Mouse (Mus musculus) liver (tissue): ENCODE measurements around the gene Ogdh.
A peak's percentile ranks its signal among the peaks of the same experiment; 100 is the strongest.

Experiments
- DNase-seq: peaks from one replicate; pipeline ENCODE4 v3.0.0-alpha.2; 2020; ENCODE audit warnings: mixed read lengths

Ogdh gene

DNA sequence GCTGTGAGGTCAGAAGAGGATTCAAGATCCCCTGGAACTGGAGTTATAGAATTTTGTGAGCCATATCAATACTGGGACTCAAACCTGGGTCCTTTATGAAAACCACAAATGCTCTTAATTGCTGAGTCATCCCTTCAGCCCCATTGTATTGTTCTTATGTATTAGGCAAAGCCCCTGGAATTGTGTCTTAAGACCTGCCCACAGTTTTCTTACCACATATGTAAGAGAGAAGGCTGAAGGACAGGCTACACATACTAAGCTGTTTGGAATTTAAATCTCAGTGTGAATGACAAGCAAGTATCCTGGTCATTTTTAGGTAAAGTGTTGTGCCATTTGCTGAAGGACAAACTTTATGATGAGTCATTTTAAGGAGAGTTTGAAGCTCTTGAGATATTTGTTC is 4.6 kb downstream of the Ogdh start:
- no peak for DNase-seq

DNA sequence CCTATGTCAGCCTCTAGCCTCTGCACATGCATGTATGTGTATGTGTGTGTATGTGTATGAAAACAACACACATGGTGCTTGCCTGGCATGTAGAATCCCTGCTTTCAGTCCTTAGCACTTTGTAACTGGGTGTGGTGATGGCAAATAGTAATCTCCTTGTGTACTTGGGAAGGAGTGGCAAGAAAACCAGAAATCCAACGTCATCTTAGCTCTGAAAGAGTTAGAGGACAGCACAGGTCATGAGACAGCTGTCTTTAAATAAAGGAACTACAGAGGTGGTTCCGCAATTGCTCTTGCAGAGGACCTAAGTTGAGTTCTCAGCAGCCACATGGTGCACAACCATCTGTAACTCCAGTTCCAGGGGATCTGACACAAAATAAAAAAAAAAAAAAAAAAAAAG is 8.0 kb downstream of the Ogdh start:
- DNase-seq, result no peak

DNA sequence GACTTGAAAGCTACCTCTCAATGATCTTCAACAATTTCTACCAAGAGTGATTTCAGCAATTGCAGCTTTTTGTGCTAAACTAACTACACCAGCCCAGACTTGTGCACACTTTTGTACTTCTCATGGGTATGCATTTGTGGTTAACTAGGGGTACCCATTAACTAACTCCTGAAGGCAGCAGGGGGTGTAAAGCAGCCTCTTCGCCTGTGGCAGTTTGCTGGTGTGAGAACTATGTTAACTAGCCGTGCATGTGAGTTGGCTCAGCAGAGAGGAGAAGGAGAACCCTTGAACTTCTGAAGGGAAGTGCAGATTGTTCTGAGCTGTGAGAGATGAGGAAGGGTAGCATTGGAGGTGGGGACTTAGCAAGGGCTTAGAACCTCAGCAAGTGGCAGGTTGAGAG is 11.4 kb downstream of the Ogdh start:
- no peak for DNase-seq

DNA sequence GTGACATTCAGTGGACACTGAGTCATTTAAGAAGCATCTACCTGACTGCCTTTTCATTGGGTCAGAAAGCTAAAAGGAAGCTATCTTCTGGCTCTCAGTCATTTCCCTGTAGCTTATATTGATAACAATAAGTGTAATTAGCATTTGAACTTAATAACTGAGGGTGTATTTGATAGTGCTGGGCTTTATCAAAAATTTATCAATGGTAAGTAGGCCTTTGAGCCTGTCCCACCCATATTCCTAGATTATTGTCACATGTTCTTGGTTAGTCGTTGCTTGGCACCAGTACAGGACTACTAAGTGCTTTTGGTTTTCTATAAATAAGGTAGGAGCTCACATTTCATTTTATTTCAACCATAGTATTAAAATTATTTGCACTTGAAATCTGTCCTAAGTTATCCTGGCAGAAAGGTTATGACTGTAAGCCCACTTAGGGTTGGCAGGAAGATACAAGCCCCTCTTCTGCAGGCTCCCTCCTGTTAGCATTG is 14.6 kb downstream of the Ogdh start:
- DNase-seq, result no peak

DNA sequence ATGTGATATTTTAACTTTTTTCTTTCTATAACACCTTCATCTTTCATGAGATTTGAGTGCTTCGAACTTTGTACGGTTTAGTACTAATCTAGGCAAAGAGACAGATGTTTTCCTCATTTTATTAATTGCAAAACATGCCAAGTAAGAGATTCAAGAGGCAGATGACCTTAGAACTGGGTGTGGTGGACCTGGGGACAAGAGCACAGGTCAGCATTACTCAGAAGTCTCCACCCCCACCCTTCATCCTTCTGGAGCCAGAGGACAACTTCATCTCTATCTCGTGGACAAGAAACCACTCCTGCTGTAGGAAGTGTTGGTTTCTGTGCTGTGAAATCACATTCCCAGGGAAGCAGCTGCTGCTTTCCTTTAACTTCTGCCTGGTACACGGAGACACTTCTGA is 16.7 kb downstream of the Ogdh start:
- DNase-seq, result no peak

DNA sequence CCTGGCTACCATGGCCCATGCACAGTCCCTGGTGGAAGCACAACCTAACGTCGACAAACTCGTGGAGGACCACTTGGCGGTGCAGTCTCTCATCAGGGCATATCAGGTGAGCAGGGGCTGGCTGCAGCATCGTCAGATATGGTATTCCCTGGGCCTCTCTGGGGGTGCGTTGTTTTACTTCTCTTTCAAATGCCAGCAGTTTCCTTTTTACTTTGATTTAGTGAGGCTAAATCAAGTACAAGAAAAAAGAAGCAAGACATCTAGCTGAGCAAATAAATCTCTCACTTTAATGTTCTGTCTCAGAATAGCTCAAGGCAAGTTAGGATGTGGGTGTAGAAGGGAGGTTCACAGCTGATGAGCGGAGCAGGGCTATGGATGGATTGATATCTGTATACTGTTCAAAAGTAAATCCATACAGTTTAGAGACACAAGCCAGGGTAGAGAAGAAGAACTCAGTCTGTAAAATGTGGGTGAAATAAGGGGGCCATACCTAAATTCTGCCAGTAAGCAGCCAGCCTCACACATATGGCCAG is 22.5 kb downstream of the Ogdh start:
- no peak for DNase-seq

DNA sequence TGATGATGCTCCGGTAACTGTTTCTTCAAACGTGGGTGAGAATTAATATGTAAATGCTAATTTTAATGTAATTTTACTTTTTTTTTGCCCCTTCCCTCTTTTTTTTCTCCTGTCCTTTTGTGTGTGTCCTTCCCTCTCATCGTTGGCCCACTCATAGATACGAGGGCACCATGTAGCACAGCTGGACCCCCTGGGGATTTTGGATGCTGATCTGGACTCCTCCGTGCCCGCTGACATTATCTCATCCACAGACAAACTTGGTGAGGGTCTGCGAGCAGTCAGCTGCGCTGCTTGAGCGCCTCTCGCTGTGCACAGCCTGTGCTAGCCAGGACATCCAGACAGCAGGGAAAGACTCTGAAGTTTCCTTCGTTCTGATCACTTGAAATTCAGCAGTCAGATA is 25.4 kb downstream of the Ogdh start:
- DNase-seq, result no peak

DNA sequence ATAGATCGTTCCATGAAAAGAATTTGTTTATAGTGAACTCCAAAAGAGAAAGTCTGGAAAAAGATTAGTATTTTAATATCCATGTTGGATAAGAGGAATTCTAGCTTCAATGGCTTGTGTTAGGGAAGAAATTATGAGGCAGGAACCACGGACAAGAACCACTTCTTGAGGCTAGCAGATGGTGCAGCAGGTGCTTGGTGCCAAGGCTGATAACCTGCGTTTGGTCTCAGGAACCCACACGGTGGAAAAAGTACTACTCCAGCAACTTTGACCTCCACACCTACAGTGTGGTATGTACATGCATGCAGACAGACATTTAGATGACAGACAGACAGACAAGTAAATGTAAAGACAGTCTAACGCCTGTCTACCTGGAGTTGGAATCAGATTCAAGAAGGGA is 27.1 kb downstream of the Ogdh start:
- DNase-seq, result no peak

DNA sequence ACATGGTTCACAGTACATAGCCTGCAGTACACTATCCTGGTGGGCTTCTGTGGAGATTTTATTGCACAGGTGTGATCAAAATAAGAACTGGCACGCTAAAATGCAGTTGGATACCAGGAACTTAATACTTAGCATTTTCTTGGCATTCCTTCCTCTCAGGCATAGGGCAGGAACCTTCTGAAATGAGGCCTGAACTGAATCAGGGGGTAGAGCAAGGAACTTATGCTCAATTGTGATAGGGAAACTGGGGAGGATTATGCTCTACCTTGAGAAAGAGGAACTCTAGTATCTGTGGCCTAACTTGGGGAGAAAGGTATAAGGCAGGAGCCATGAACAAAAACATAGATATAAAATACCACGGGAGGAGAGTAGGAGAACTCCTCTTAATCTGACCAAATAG is 27.9 kb downstream of the Ogdh start:
- no peak for DNase-seq

DNA sequence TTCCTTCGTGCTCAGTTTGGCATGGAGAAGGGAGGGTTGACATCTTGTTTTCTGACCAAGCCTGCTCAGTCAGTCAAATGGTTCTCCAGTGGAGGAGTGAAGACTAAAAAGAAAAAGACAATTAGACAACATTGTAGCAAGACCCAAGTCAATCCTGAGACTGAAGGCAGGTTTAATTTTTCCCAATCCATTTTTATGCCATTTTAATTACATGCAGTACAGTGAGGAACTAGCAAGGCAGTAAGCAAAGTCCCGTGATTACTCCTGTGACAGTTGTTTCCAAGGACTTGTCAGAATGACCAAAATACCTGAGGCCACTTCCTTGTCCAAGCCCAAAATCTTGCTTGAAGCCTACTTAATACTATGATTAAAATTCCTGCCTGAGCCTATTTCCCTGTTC is 30.7 kb downstream of the Ogdh start:
- DNase-seq, result no peak

DNA sequence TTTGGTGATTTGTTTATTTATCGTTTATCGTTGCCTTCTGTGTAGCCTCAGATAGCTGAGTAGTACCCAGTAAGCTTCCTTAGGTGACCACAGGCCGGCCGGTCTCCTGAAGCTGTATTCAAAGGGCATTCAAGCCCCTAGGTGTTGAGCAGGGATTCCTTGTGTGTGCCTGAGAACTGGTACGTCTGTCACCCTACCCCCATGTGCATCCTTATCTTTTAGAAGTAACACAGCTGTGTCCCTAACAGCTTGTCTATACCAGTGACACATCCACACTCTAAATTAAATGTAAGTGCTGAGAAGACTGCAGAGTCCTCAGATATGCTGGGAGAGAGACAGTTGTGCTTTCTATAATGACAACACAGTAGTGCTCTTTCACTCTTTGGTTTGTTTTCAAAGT is 31.9 kb downstream of the Ogdh start:
- DNase-seq, result no peak

DNA sequence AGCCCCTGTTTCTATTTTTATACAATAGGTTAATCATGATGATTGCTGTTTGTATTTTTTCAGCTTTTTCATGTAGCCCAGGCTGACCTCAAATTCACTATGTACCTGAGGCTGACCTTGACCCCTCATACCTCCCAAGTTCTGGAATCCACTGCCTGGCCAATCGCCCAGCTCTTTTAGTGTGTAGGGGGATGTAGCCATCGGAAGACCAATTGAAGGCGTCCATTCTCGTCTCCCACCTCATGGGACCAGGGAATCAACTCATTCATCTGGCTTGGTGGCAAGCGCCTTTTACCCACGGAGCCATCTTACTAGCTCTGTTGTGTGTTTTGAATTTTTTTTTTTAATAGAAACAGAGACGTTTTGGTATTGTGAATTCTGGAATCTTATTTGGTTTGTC is 39.8 kb downstream of the Ogdh start:
- no peak for DNase-seq

DNA sequence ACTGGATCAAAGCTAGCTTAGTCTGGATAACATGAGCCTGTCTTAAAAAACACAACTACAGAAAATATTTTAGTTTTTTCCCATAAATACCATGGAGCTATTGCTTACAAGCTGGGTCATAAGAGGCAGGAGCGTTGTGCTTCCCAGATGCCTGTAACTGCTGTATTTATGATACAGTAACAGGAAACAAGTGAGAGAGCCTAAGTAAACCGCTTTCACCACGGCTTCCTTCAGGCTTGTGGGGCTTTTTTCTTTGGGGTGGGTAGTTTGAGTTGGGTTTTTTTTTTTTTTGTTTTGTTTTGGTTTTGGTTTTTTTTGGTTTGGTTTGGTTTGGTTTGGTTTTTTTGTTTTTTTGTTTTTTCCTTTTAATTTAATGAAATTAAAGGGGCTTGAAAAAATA is 41.2 kb downstream of the Ogdh start:
- no peak for DNase-seq

DNA sequence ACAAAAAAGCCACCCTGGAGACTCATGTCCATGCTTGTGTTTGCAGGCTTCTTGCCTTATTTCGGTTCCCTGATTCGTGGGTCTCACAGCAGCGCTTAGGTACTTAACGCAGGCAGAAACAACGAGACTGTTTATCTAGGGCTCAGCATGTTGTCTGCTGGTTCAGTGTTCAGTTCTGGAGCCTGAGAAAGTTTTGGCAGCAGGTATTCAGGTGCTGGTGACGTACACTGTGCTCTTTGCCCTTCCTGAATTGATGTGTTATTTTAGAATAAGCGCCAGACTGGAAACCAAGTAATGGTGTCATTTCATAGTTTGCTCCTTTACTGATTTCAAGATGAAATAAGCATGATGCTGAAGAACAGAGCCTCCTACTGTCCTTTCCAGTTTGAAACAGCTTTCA is 42.0 kb downstream of the Ogdh start:
- DNase-seq, result no peak

DNA sequence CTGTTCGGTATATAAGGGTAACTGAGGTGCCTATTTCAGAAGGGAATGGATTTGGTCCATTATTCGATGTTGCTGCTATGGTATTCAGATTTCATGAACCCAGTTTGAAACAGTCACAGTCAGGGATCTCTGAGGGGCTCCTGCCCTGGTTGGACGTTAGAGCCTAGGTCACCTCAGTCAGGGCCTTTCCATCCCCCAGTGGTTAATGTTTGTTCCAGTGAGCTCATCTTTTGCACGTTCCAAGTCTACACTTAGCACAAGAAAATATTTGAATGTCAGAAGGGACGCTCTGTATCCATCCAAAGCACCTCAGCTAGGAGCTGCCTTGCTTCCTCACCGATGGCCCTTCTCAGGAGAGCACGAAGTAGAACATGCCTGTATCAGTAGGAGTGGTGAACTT is 43.9 kb downstream of the Ogdh start:
- no peak for DNase-seq

DNA sequence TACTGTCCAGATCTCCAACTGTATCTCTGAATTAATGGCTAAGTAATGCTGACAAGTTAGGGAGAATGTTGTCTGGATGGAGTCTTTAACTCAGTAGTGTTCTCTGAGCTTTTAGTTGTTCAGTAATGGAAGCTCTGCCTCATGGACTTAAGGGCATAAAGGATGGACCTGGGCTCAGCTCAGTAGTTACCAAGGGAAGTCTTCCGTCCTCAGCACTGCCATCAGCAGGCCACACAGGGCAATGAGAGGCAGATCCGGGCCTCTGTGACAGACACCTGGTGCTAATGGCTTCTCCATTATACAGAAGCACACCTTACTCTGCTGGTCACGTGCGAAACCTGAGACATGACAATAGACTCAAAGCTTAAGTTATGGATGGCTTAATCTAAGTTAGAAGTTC is 45.3 kb downstream of the Ogdh start:
- DNase-seq, result no peak

DNA sequence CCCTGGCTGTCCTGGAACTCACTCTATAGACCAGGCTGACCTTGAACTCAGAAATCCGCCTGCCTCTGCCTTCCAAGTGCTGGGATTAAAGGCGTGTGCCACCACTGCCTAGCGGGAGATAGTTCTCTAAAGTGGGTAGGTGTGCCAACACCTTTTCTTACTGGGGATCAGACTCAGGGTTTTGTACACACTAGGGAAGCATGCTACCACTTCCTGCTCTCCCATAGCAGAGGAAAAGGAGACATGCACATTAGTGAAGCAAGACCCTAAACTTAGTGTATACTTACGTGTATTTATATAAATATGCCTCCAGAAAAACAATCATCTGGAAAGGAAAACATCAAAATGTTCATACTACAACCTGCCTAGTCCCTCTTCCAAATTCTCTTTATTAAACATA is 54.5 kb downstream of the Ogdh start:
- no peak for DNase-seq

DNA sequence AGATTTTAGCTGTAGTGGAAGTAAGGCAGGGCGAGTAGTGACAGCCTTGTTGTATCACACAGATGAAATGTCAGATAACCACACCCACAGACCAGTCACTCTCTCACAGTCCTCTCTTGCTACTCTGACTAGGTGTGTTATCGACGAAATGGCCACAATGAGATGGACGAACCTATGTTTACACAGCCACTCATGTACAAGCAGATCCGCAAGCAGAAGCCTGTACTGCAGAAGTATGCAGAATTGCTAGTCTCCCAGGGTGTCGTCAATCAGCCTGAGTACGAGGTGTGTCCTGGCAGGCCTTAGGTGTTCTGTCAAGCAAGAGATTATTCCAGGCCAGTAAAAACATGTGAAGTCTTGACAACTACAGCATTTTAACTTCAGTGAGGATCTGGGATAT is 55.5 kb downstream of the Ogdh start:
- no peak for DNase-seq

DNA sequence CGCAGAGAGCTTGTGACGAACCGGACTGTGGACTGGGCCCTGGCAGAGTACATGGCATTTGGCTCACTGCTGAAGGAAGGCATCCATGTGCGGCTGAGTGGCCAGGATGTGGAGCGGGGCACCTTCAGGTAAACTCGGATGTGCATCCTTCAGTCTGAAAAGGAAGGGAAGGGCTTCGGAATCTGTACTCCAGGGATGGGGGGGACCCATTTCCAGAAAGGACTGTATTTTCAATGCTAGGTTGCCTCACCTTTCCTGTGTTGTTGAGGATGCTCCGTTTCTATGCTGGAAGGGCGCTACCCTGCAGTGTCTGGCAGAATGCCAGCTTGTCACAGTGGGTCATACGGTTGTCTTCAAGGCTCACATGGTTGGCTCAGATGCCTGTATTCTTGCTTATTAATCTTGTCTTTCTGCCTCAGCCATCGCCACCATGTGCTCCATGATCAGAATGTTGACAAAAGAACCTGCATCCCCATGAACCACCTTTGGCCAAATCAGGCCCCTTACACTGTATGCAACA is 57.3 kb downstream of the Ogdh start:
- no peak for DNase-seq

DNA sequence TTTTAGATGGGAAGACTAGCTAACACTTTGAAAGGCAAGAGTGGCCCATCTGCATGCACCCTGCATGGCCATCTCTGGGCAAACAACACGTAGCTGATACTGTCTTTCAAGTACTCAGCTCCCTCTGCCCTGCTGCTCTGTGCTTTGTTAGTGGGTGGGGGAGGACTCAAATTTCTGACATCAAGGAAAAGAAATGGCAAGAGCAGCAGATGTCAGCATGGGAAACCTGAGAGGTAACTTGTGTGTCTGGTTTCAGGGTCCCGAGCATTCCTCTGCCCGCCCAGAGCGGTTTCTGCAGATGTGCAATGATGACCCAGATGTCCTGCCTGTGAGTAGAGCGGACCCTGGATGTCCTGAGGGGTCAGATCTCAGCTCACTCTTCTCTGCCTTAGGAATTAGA is 58.2 kb downstream of the Ogdh start:
- DNase-seq, result no peak

DNA sequence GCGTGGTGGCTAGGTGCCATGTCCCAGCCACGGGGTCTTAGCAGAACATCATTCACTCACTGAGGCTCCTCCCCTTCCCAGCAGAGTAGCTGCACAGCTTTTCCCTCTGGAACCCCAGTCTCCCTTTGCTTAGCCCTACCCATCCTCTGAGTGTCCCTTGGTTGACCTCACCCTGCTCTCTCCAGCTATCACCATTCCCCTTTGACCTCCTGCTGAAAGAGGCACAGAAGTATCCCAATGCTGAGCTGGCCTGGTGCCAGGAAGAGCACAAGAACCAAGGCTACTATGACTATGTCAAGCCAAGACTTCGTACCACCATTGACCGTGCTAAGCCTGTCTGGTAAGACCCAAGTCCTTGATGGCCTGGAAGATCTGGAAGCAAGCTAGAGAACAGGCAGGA is 63.7 kb downstream of the Ogdh start:
- DNase-seq, result no peak

DNA sequence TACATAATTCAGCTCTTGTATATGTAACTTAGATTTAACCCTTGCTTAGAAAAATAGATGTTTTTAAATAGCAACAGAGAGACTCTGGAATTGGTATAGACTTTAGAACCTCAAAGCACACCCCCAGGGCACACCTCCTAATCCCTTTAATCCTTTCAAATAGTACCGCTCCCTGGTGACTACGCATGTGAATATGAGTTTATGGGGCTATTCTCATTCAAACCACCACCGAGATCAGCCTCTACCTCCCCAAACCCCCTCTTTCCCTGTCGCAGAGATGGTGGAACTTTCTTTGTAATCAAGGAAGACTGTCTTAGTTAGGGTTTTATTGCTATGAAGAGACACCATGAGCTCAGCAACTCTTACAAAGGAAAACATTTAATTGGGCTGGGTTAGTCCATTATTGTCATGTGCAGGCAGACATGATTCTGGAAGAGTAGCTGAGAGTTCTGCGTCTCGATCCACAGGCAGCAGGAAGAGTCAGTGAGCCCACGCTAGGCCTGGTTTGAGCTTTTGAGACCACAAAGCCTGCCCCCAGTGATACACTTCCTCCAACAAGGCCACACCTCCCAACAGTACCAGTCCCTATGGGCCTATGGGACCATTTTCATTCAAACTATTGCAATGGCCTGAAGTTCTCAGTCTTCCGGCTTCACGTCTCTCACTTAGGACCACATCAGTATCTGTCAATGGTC is 73.3 kb downstream of the Ogdh start:
- DNase-seq, result no peak

DNA sequence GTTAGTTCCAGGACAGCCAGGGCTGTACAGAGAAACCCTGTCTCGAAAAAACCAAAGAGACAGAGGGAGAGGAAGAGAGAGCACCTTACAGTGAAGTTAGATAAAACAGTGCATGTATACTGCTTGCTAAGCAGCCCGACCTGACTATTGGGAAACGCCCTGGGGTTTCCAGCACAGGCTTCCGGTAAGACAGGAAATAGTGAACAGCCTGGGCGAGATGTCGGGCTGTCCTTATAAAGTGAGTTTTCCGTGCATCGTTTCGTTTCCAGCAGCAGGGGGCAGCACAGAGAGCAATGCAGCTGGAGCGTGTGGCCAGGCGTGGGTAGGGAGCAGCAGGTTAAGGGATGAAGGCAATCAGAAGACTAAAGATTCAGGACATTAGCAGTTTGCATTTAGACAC is 74.5 kb downstream of the Ogdh start:
- peak; percentile 82 for DNase-seq

DNA sequence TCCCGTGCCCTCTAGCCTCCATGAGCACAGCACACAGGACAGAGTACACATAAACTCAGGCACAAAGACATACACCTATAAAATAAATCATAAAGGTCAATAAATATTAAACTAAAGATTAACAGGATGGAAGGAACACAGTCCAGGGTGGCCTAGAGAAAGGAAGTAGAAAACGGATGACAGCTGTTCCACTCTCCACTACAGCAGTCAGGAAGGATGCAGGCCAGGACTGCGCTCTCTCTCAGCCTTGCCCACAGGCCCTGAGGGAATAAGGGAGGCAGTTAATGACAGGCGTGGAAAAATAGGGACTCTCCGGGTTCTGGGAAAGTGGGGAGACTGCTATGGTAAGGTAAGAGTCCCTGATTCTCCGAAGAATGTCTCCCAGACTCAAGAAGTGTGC is 75.0 kb downstream of the Ogdh start:
- DNase-seq, result no peak

DNA sequence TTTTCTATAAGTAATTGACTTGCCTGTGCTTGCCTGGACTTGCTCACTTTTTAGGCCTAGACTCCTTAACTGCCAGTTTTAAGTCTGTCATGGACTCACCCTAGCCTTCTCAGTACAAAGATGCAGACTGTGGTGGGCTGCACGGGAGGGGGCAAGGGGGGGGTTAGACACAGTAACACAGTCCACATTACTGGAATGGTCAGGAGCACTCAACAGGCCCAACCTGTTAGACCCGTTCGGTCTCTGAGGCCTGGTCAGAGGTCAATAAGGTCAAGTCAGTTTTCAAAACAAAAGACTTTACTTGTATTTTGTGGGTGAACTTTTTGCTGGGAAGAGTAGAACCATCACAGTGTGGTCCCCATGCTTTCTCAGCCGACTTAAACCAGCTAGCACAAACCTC is 75.7 kb downstream of the Ogdh start:
- no peak for DNase-seq
